Mouse (Mus musculus) stomach, postnatal 0 days (tissue): ENCODE measurements at regions not wholly inside any gene's neighbourhood (a gene's known extent, or its start where the extent isn't known, plus 50 kb on each side); places are given as distances from the start of the nearest gene placed in this dataset.

Experiments used
- CTCF ChIP-seq: IDR thresholded peaks from 2 replicates; pipeline ENCODE4 v1.5.1; 2016; ENCODE audit warnings: antibody characterized with exemption, low read depth, mild to moderate bottlenecking, moderate library complexity
- EP300 ChIP-seq: optimal IDR thresholded peaks from 2 replicates; pipeline ENCODE3; 2016; ENCODE audit warnings: antibody characterized with exemption

DNA sequence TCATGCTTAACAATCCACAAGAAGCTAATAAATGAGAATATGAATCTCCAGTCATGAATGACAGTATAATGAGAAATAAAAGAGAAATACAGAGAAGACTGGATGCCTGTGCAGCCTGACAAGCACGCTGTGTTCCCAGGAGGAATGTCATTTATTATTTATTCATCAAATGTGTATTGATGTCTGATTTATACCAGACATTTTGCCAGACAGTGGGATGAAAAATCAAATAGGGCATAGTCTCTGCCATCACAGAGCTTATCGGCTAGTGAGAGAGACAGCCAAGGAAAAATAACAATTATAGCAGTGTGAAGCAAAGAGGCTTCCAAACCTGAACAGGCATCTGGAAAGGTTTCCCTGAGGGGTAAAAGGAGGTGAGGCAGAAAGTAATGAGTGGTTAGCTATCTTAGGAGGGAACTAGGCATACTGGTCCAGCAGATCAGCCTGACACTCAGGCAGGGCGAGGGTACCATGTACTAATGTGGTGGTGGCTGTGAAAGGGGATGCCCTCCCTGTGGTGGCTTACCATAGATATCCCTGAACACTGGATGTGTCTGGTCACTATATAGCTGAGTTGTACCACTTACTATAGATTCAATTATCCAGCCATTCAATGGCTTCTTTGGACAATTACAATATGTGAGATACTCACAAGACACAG lies 828.1 kb downstream of the D3Ertd751e start:
- TF ChIP-seq CTCF (no peak), EP300 (no peak)
